22 mouse cellular contexts compared by ENCODE assay signal in the genomic region with DNA sequence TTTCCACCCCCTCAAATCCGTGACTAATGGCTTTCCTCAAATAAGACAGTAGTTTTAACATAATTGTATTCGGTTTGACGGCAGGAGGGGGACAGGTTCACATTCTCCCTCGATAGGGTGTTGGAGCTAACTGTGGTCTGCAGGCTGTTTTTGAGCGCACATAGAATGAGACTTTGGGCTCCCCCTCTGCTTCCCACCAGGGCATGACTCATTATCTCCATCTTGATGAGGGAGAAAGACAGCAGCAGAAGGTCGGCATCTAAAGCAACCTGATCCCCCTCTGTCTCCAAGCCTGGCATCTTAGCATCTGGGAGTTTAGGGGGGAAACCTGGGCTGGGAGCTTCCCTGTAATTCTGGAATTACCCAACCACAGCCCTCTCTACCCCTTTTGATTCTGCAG. TPM values are rescaled to one million over a fixed set of nuclear protein-coding genes. Genes with fewer than 3 reads are reported as not detected.
DNase-seq lines count a peak whose midpoint lies in the region; ATAC-seq and TF ChIP-seq lines count a peak whose summit lies in the region.
"Had no signal": no experiment of that assay in that cellular context is flagged by ENCODE, and none has a peak within 500 bp of the region (broad histone marks: within the 10 kb centered on the region; RNA-seq: fewer than 3 reads in every experiment).

No protein-coding gene starts in this region.

- TF ChIP-seq POLR2A in CH12.LX (IDR thresholded peaks at IDR 0.05; ENCODE audit: low read depth, low read length), result no peak
- no peak; the same call in 1 of the 2 replicates for TF ChIP-seq POLR2A in embryonic fibroblast, embryonic 13.5 days (IDR thresholded peaks at IDR 0.05; ENCODE audit: low read depth, low read length)
- no peak for TF ChIP-seq POLR2A in kidney, adult 2 months (IDR thresholded peaks at IDR 0.05; ENCODE audit: low read depth, low read length)

- no peaks in the 10 kb centered on the region for H3K36me3 ChIP-seq in CH12.LX (replicated peaks in 1 of 2; ENCODE audit: control insufficient read depth in 1 of 2, insufficient read depth in 1 of 2, low read length in 1 of 2)
- no peaks in the 10 kb centered on the region for H3K36me3 ChIP-seq in kidney, adult 2 months (ENCODE audit: control insufficient read depth, insufficient read depth, low read length)
- H3K36me3 ChIP-seq: embryonic facial prominence, embryonic 10.5 days; embryonic facial prominence, embryonic 12.5 days; forebrain, embryonic 15.5 days had no signal

- no peak for TF ChIP-seq CTCF in CH12.LX (conservative IDR thresholded peaks at IDR 0.05 in 1 of 2, IDR thresholded peaks at IDR 0.05 in 1 of 2; ENCODE audit: low read depth in 2 of 2, low read length in 2 of 2)
- no peak for TF ChIP-seq CTCF in embryonic fibroblast, embryonic 13.5 days (IDR thresholded peaks at IDR 0.05; ENCODE audit: borderline replicate concordance, insufficient read depth, low read length)
- no peak for TF ChIP-seq CTCF in kidney, adult 2 months (conservative IDR thresholded peaks at IDR 0.05; ENCODE audit: insufficient read depth, insufficient read length, low read depth, low read length)

- H3K9ac ChIP-seq in CH12.LX (ENCODE audit: insufficient read depth, low read depth), result no peak overlapping the region
- H3K9ac ChIP-seq: embryonic facial prominence, embryonic 12.5 days; forebrain, embryonic 13.5 days; forebrain, embryonic 15.5 days; forebrain, postnatal 0 days had no signal

- no peak for ATAC-seq in erythroblast, adult 5-6 weeks (replicated peaks; ENCODE audit: low FRiP score, poor library complexity, severe bottlenecking)
- ATAC-seq: activated CD4-positive, CD25-positive, alpha-beta regulatory T cell, adult 4 months; CD4-positive, CD25-positive, alpha-beta regulatory T cell, adult 4 months; forebrain, embryonic 13.5 days; forebrain, embryonic 15.5 days; forebrain, postnatal 0 days; Patski had no signal

- dilution Hi-C loops in CH12.LX (cut with MboI; ENCODE audit: extremely low pct_ligation_motif_present, extremely low pct_unique_long_range_greater_than_20kb, low sequenced_read_pairs), result no loop called here

- DNase-seq in 416B (ENCODE audit: low read depth), result peak; percentile 54
- DNase-seq in CH12.LX (ENCODE audit: extremely low read depth), result peak; percentile 21
- no peak for DNase-seq in frontal cortex, postnatal 10 days (ENCODE audit: low spot score in 2 of 2)
- no peak for DNase-seq in kidney, adult 2 months
- DNase-seq: adrenal gland, postnatal 10 days; adrenal gland, postnatal 25 days; cerebellum, adult 11-12 months; cerebellum, adult 2 months; cerebellum, adult 9-10 months; cerebellum, postnatal 10 days; cerebellum, postnatal 25 days; forebrain, postnatal 0 days had no signal

- in situ Hi-C loops in CH12.LX (cut with MboI; ENCODE audit: low pct_ligation_motif_present, low pct_unique_long_range_greater_than_20kb, low sequenced_read_pairs), result loop anchor here (10.0 kb wide), 1 partner anchor 49 kb away; a partner anchor contains a TSS

- TF ChIP-seq EP300 in CH12.LX (IDR thresholded peaks at IDR 0.05; ENCODE audit: low read length), result no peak

- H3K27me3 ChIP-seq in CH12.LX (replicated peaks), result peaks cover 31% of the 10 kb centered on the region
- no peaks in the 10 kb centered on the region for H3K27me3 ChIP-seq in kidney, adult 2 months (replicated peaks; ENCODE audit: control insufficient read depth, insufficient read depth, low read length)
- H3K27me3 ChIP-seq: embryonic facial prominence, embryonic 12.5 days; forebrain, embryonic 13.5 days; forebrain, embryonic 15.5 days; Patski had no signal

- TF ChIP-seq RAD21 in CH12.LX (IDR thresholded peaks at IDR 0.05; ENCODE audit: low read depth, low read length), result no peak

- peaks cover 2% of the 10 kb centered on the region for H3K9me3 ChIP-seq in CH12.LX (replicated peaks; ENCODE audit: low read length)
- H3K9me3 ChIP-seq: embryonic facial prominence, embryonic 10.5 days; embryonic facial prominence, embryonic 12.5 days; forebrain, embryonic 13.5 days; forebrain, embryonic 15.5 days had no signal

- 67% methylated on average over 6 of the region's 6 CpGs for WGBS in kidney, adult 2 months

- 0 out of 2 replicates have a peak overlapping the region, but pooled peaks have one; percentile 24 for H3K4me2 ChIP-seq in CH12.LX (ENCODE audit: insufficient read depth, low read depth, poor library complexity, severe bottlenecking)
- H3K4me2 ChIP-seq: embryonic facial prominence, embryonic 12.5 days; forebrain, embryonic 13.5 days; forebrain, embryonic 15.5 days had no signal

- no peaks in the 10 kb centered on the region for H3K79me2 ChIP-seq in CH12.LX (replicated peaks; ENCODE audit: control insufficient read depth, extremely low read depth, insufficient read depth, poor library complexity, severe bottlenecking)

- peaks cover 2 to 24% of the 10 kb centered on the region in 2 experiments; a peak in 2 of 4 replicates for H3K4me1 ChIP-seq in CH12.LX (ENCODE audit: control insufficient read depth in 1 of 2, insufficient read depth in 2 of 2)
- H3K4me1 ChIP-seq in embryonic fibroblast, embryonic 13.5 days (ENCODE audit: control insufficient read depth, insufficient read depth, low read length), result no peaks in the 10 kb centered on the region
- no peaks in the 10 kb centered on the region for H3K4me1 ChIP-seq in kidney, adult 2 months (ENCODE audit: control insufficient read depth, insufficient read depth, low read length)
- H3K4me1 ChIP-seq: embryonic facial prominence, embryonic 10.5 days; embryonic facial prominence, embryonic 12.5 days; forebrain, embryonic 13.5 days; forebrain, embryonic 15.5 days had no signal

- no peak overlapping the region for H3K4me3 ChIP-seq in CH12.LX (replicated peaks in 1 of 3; ENCODE audit: low read depth in 2 of 3, low read length in 2 of 3, poor library complexity in 1 of 3)
- no peak overlapping the region for H3K4me3 ChIP-seq in embryonic fibroblast, embryonic 13.5 days (ENCODE audit: insufficient read depth, low read length)
- no peak overlapping the region for H3K4me3 ChIP-seq in kidney, adult 2 months (ENCODE audit: insufficient read depth, low read depth, low read length)
- H3K4me3 ChIP-seq: embryonic facial prominence, embryonic 10.5 days; embryonic facial prominence, embryonic 12.5 days; forebrain, embryonic 13.5 days; forebrain, embryonic 15.5 days had no signal

- H3K27ac ChIP-seq in CH12.LX (ENCODE audit: insufficient read depth, low read depth), result no peak overlapping the region
- peak overlapping the region; percentile 16; the same call in 1 of the 2 replicates for H3K27ac ChIP-seq in embryonic fibroblast, embryonic 13.5 days (ENCODE audit: insufficient read depth, low read length)
- no peak overlapping the region for H3K27ac ChIP-seq in kidney, adult 2 months (ENCODE audit: insufficient read depth, low read depth, low read length)
- H3K27ac ChIP-seq: embryonic facial prominence, embryonic 10.5 days; embryonic facial prominence, embryonic 12.5 days; forebrain, embryonic 13.5 days; forebrain, embryonic 15.5 days had no signal

TF ChIP-seq in CH12.LX, 34 proteins besides CTCF, POLR2A, EP300 and RAD21 (continues in another document):
- no peak for TF ChIP-seq E2F4 (IDR thresholded peaks at IDR 0.05; ENCODE audit: insufficient replicate concordance, low read depth, low read length)
- TF ChIP-seq MAFK (IDR thresholded peaks at IDR 0.05; ENCODE audit: insufficient replicate concordance, low read length), result no peak
- TF ChIP-seq ETS1 (conservative IDR thresholded peaks at IDR 0.05; ENCODE audit: low read depth, low read length), result no peak; the same call in 1 of the 2 replicates
- TF ChIP-seq USF2 (conservative IDR thresholded peaks at IDR 0.05; ENCODE audit: low read depth, low read length), result no peak
- TF ChIP-seq POLR2AphosphoS2 (IDR thresholded peaks at IDR 0.05; ENCODE audit: low read depth, low read length), result no peak
- TF ChIP-seq TCF12 (IDR thresholded peaks at IDR 0.05; ENCODE audit: low read depth, low read length), result no peak
- TF ChIP-seq ZMIZ1 (IDR thresholded peaks at IDR 0.05; ENCODE audit: low read depth, low read length), result no peak
- no peak for TF ChIP-seq PAX5 (IDR thresholded peaks at IDR 0.05; ENCODE audit: low read length)
- TF ChIP-seq SMC3 (IDR thresholded peaks at IDR 0.05; ENCODE audit: low read depth, low read length), result no peak

RNA-seq across cellular contexts. Expression of a gene that starts 6.6 kb away (rescaled TPM):
- total RNA-seq in CH12.LX (2012; rRNA removed) (0.34 and 0.51 TPM in 2 replicates), CH12.LX (2014; rRNA removed) (0.84 and 1.8 TPM in 2 replicates)
- 0.44 and 0.61 TPM in 2 replicates for polyA plus RNA-seq in CH12.LX (2012; ENCODE audit: insufficient read length, low read depth)
- 646 and 1,921 TPM in 2 replicates for polyA plus RNA-seq in embryonic fibroblast, embryonic 13.5 days (2011; ENCODE audit: insufficient read length, low read depth, missing spikeins)
- polyA plus RNA-seq in kidney, adult 2 months (2012; rRNA removed), result 1.1 and 2.1 TPM in 2 replicates
- 0.21 TPM in 1 of 2 replicates, not detected in the other for total RNA-seq in erythroblast, adult 5-6 weeks (2015; ENCODE audit: low replicate concordance)
- 0.84 TPM in 1 of 2 replicates, not detected in the other for total RNA-seq in erythroblast, adult 5-6 weeks (2017; ENCODE audit: low replicate concordance)
- polyA plus RNA-seq: activated CD4-positive, CD25-positive, alpha-beta regulatory T cell, adult 4 months; forebrain, embryonic 11.5 days had no signal

RNA-seq across cellular contexts. Expression of a gene that starts 19.5 kb away (rescaled TPM):
- total RNA-seq in CH12.LX (2012; rRNA removed), result 98.8 and 113 TPM in 2 replicates
- 68.0 and 77.8 TPM in 2 replicates for total RNA-seq in CH12.LX (2014; rRNA removed)
- 102 and 115 TPM in 2 replicates for polyA plus RNA-seq in CH12.LX (2012; ENCODE audit: insufficient read length, low read depth)
- polyA plus RNA-seq in embryonic fibroblast, embryonic 13.5 days (2011; ENCODE audit: insufficient read length, low read depth, missing spikeins), result 149 and 166 TPM in 2 replicates
- 57.7 and 67.0 TPM in 2 replicates for polyA plus RNA-seq in kidney, adult 2 months (2012; rRNA removed)
- total RNA-seq in erythroblast, adult 5-6 weeks (2015; ENCODE audit: low replicate concordance), result 2.3 and 3.5 TPM in 2 replicates
- total RNA-seq in erythroblast, adult 5-6 weeks (2017; ENCODE audit: low replicate concordance), result 5.2 and 10.3 TPM in 2 replicates

RNA-seq across cellular contexts. Expression of a gene that starts 39.3 kb away (rescaled TPM):
- total RNA-seq in CH12.LX (2012; rRNA removed), result 0.38 TPM in 1 of 2 replicates, not detected in the other
- not detected in 2 replicates for total RNA-seq in CH12.LX (2014; rRNA removed)
- not detected in 2 replicates for polyA plus RNA-seq in CH12.LX (2012; ENCODE audit: insufficient read length, low read depth)
- polyA plus RNA-seq in embryonic fibroblast, embryonic 13.5 days (2011; ENCODE audit: insufficient read length, low read depth, missing spikeins), result 2.1 and 3.8 TPM in 2 replicates
- polyA plus RNA-seq in kidney, adult 2 months (2012; rRNA removed), result 0.03 and 0.08 TPM in 2 replicates
- total RNA-seq in erythroblast, adult 5-6 weeks (2015; ENCODE audit: low replicate concordance), result not detected in 2 replicates
- not detected in 2 replicates for total RNA-seq in erythroblast, adult 5-6 weeks (2017; ENCODE audit: low replicate concordance)
- polyA plus RNA-seq: activated CD4-positive, CD25-positive, alpha-beta regulatory T cell, adult 4 months; CD4-positive, CD25-positive, alpha-beta regulatory T cell, adult 4 months had no signal

RNA-seq across cellular contexts. Expression of a gene that starts 50.6 kb away (rescaled TPM):
- 11.8 and 12.9 TPM in 2 replicates for total RNA-seq in CH12.LX (2012; rRNA removed)
- 6.0 and 7.6 TPM in 2 replicates for total RNA-seq in CH12.LX (2014; rRNA removed)
- 10.8 and 11.2 TPM in 2 replicates for polyA plus RNA-seq in CH12.LX (2012; ENCODE audit: insufficient read length, low read depth)
- 20.2 and 23.4 TPM in 2 replicates for polyA plus RNA-seq in embryonic fibroblast, embryonic 13.5 days (2011; ENCODE audit: insufficient read length, low read depth, missing spikeins)
- polyA plus RNA-seq in kidney, adult 2 months (2012; rRNA removed), result 10.2 and 14.4 TPM in 2 replicates
- total RNA-seq in erythroblast, adult 5-6 weeks (2015; ENCODE audit: low replicate concordance), result 128 and 178 TPM in 2 replicates
- total RNA-seq in erythroblast, adult 5-6 weeks (2017; ENCODE audit: low replicate concordance), result 253 and 303 TPM in 2 replicates

Comparison
In these comparisons a context has a peak if more than half of its experiments do, and no peak if none do; other contexts are left out.
1. DNase-seq: peak in 416B (single experiment) and CH12.LX (single experiment); none in frontal cortex, postnatal 10 days (0 of 2) and kidney, adult 2 months (single experiment).
2. RNA of a gene that starts 6.6 kb away (polyA plus RNA-seq): 646 to 1,921 TPM in embryonic fibroblast, embryonic 13.5 days; 1.1 to 2.1 TPM in kidney, adult 2 months and 0.44 to 0.61 TPM in CH12.LX; every median in the first group is over 100 times any median in the second.